Mouse (Mus musculus) mesoderm, embryonic 11.5 days (tissue): ENCODE results near the gene Itih2.

ENCODE experiments used
- DNase-seq: peaks from one replicate; pipeline ENCODE4 v3.0.0-alpha.2; 2012; ENCODE audit warnings: low read depth, low spot score

Itih2 gene

GRCm38 (mm10) chr2:10118751-10119150 is 12.4 kb downstream of the Itih2 start:
- no peak for DNase-seq

DNA sequence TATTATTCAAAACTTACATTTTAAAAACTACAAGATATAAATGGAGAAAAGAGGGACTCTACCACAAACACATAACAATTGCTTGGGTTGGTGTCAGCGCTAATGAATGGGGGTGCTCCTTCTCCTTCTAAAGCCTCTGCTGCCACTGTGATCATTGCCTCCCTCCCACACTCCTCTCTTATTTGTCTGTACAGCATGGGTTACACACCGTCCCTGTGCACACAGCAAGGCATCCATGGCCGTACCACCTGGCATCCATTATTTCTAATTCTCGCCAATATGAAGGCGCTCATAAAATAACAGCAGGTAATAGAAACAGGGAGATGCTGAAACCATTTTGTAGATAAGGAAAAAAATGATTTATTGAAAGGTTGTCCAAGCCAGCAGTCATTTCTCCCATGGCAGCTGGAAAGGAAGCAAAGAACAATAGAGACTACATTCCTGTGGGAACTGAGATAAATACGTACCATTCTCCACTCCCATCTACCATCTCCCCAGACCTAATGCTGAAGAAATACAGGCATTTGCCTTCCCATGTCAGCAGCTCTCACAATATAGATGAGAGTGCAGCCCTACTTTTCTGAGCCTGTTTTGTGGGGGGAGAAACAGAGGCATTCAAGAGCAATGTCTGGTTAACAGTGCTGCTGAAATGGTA is 22.5 kb downstream of the Itih2 start:
- DNase-seq, result no peak

DNA sequence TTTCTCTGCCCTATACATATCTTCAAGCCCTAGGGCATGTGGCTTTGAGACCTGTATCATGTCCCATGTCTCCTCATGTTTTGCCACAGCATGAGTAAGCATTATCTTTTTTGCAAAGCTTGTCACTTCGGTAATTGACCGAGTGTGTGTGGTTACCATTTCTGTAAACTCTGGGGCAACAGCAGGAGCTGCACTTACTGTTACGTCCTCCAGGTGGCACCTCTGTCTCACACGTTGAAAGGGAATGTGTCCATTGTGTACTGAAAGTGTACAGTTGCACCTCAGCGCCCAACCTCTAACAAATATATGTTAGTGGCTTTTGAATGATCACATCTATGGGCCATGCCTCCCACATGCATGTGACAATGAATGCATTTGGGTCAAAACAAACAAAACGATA is 30.0 kb downstream of the Itih2 start:
- peak; percentile 45 for DNase-seq

DNA sequence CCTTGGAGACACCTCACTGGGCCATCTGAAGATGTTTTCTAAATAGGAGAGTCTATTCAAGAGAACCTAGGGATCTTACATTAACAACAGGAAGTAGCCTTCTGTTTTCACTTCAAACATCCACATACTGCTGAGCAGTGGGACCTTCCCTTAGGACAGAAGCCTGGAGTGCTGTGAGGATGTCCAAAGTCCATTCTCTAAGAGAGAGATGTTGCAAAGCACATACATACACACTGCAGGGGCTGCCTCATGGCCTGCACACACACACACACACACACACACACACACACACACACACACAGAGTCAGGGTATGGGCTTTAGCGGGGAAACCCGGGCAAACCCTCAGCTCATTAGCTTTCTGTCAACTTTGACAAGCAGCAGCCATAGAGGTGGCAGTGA is 30.7 kb downstream of the Itih2 start:
- DNase-seq, result no peak

DNA sequence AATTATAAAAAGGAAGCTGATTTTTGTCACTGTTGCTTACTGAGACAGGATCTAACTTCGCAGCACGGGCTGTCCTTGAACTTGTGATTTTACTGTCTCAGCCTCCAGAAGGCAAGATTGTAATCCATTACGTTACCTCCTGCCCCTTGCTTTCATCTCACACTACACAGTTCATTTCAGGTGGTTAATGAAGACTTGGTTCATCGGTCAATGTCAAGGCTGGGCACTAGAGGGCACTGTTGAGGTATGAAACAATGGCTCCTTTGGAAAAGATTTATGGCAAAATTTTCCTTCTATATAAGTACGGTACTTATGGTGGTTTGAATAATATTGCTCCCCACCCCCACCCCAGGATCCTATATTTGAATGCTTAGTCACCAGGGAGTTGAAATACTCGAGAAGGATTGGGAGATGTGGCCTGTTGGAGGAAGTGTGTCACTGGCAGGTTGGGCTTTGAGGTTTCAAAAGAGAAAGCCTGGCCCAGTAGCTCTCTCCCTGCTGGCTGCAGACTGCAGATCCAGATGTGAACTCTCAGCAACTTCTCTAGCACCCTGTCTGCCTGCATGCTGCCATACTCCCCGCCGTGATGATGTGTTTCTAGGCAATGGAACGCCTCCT is 32.5 kb downstream of the Itih2 start:
- peak; percentile 61 for DNase-seq

- DNase-seq, result no peak
Observed at GRCm38 (mm10) chr2:10094327-10095100, 36.7 kb downstream of the Itih2 start.

- no peak for DNase-seq
Observed at GRCm38 (mm10) chr2:10087256-10087850, 43.8 kb downstream of the Itih2 start.

GRCm38 (mm10) chr2:10082737-10083136 is 48.5 kb downstream of the Itih2 start:
- DNase-seq, result no peak

DNA sequence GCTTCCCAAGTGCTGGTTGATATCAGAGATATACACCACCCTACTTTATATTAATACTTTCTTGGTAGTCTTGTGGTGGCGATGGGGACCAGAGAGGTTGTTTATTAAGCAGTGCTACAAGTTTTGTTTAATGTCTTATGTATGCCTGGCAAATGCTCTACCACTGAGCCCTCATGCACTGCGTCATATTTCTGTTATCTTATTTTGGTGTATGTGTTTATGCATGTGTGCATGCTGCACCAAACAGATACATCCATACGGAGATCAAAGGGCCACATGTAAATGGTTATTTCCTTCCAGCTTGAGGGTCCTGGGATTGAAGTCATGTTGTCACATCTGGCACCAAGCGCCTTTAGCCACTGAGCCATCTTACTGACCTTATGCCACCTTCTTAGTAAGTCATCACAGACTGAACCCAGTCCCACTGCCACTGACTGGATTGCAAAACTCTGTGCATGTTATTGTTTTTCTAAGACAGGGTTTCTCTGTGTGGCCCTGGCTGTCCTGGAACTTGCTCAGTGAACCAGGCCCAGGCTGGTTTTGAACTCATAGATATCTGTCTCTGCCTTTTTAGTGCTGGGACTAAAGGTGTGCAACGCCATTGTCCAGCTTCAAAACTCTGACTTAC is 49.6 kb downstream of the Itih2 start:
- DNase-seq, result no peak

- DNase-seq, result peak; percentile 98
Observed at GRCm38 (mm10) chr2:10080310-10081010, 50.7 kb downstream of the Itih2 start, which contains the start of the genes Atp5c1 and Kin. Gene Atp5c1 (minus strand): TSS chr2:10080510. Gene Kin (plus strand): TSS chr2:10080593.

- DNase-seq, result no peak
Observed at GRCm38 (mm10) chr2:10079745-10080309, 51.4 kb downstream of the Itih2 start.

DNA sequence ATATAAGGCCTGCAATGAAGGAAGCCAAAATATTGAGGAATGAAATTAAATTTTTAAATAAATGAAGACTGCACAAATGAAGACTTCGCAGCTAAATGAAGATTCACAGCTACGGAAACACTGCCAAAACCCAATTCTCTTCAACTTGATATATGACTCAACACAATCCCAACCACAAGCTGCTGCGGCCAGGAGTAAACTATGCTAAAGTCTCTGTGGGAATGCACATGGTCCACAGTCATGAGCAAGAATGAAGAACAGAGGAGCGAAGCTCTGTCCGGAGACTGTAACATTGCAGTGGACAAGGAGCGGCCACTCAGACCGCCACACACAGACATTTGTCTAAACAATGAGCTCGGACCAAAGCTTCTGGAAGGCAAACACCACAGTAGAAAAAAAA is 54.5 kb downstream of the Itih2 start:
- DNase-seq, result no peak

DNA sequence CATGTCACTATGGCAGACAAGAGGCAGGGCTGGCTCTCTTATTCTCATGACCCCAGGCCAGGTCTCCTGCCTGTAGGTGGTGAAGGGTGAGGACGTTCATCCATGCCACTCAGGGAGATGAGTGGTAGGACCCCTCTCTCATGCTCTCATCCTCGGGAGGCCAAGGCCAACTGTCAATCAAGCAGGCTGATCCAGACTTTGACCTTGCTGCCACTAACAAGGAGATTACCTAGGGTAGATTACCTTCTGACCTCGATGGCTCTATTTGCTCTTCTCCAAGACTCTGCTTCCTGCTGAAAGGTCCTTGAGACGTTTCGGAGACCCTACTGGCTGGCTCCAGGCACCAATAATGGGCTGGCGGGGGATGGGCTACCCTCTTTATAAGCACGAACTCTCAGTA is 56.7 kb downstream of the Itih2 start:
- no peak for DNase-seq

GRCm38 (mm10) chr2:10071751-10072150 is 59.4 kb downstream of the Itih2 start:
- DNase-seq, result no peak

DNA sequence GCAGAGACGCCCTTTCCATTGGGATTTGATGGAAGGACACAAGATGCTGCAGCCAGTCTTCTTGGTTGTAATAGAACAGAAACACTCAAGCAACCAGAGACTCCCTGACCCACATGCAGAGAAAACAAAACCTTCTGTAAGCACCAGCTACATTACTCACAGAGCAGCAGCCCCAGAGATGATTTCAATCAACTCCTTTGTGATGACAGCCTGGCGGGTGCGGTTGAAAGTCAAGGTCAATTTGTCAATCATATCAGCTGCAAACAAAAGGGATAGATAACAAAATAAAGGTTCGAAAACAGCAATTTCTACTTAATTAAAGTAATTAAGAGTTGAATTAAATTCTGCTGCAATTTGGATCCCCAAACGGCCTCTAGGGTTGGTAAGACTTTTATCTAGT is 72.4 kb downstream of the Itih2 start:
- no peak for DNase-seq

GRCm38 (mm10) chr2:10051996-10052395 is 79.2 kb downstream of the Itih2 start:
- no peak for DNase-seq

DNA sequence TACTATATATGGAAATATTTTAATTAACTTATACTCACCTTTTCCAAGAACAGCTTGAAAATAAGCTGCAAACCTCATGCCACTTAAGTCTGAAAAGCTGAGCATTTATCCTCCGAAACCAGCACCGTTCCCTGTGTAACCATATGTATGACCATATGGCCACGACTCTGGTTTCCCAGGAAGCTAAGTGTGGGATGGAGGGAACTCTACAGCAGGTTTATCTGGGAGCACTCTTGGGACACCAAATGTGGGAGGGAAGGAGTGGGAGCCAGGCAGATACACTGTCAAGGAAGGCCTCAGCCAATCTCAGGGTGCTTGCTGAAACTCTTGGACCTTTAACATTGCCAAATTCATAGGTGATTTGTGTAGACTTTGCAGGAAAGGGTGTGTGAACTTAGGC is 80.3 kb downstream of the Itih2 start:
- DNase-seq, result no peak

DNA sequence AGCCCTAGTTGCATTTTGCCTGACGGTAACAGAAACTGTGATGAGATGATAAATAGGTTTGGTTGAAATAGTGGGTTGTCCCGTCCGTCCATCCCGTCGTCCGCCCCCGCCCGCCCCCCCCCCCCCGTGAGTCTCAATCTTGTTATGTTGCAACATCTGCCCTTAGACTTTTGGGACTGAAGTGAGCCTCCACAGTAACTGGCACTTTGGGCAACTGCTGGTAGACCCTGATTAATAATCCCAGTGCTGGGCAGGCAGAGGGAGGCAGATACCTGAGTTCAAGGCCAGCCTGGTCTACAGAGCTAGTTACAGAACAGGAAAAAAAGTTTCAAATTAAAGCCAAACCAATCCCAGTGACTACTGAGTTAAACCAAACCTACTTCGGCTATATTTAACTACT is 81.7 kb downstream of the Itih2 start:
- no peak for DNase-seq

GRCm38 (mm10) chr2:10048461-10048860 is 82.7 kb downstream of the Itih2 start, which contains the start of gene Taf3:
Gene Taf3 (minus strand): TSS chr2:10048596.
- peak; percentile 94 for DNase-seq

GRCm38 (mm10) chr2:10047758-10048436 is 83.3 kb downstream of the Itih2 start:
- DNase-seq, result peak; percentile 20
